Mouse (Mus musculus): ENCODE measurements around the gene Timm17a.

The Timm17a gene

GRCm38 (mm10) chr1:135313284-135314031, at the start of gene Timm17a:
Timm17a (minus strand) TSS chr1:135313778.
- DNase-seq (ENCODE audit: extremely low spot score, low read depth, low spot score): peak; percentile 67

- DNase-seq (ENCODE audit: extremely low spot score, low read depth, low spot score): no peak
Observed at GRCm38 (mm10) chr1:135362115-135362514, 48.5 kb upstream of the Timm17a start.

- DNase-seq (ENCODE audit: extremely low spot score, low read depth, low spot score): no peak
Observed at GRCm38 (mm10) chr1:135361491-135361890, 47.9 kb upstream of the Timm17a start.

- DNase-seq (ENCODE audit: extremely low spot score, low read depth, low spot score): no peak
Observed at GRCm38 (mm10) chr1:135359071-135359470, 45.5 kb upstream of the Timm17a start.

GRCm38 (mm10) chr1:135351953-135352352, 38.4 kb upstream of the Timm17a start:
- no peak for DNase-seq (ENCODE audit: extremely low spot score, low read depth, low spot score)

GRCm38 (mm10) chr1:135347498-135348169, 34.1 kb upstream of the Timm17a start:
- no peak for DNase-seq (ENCODE audit: extremely low spot score, low read depth, low spot score)

GRCm38 (mm10) chr1:135346891-135347290, 33.3 kb upstream of the Timm17a start:
- DNase-seq (ENCODE audit: extremely low spot score, low read depth, low spot score): no peak

- no peak for DNase-seq (ENCODE audit: extremely low spot score, low read depth, low spot score)
Observed at GRCm38 (mm10) chr1:135344026-135344425, 30.4 kb upstream of the Timm17a start.

GRCm38 (mm10) chr1:135341947-135342346, 28.4 kb upstream of the Timm17a start:
- DNase-seq (ENCODE audit: extremely low spot score, low read depth, low spot score): no peak

GRCm38 (mm10) chr1:135330578-135330977, 17.0 kb upstream of the Timm17a start:
- DNase-seq (ENCODE audit: extremely low spot score, low read depth, low spot score): no peak

- DNase-seq (ENCODE audit: extremely low spot score, low read depth, low spot score): no peak
Observed at GRCm38 (mm10) chr1:135328368-135328767, 14.8 kb upstream of the Timm17a start.

- no peak for DNase-seq (ENCODE audit: extremely low spot score, low read depth, low spot score)
Observed at GRCm38 (mm10) chr1:135325934-135326333, 12.4 kb upstream of the Timm17a start.

GRCm38 (mm10) chr1:135324571-135324970, 11.0 kb upstream of the Timm17a start, which contains the start of gene Lmod1:
Lmod1 (plus strand) TSS chr1:135324807.
- DNase-seq (ENCODE audit: extremely low spot score, low read depth, low spot score): peak; percentile 35

GRCm38 (mm10) chr1:135323367-135323901, 9.9 kb upstream of the Timm17a start:
- no peak for DNase-seq (ENCODE audit: extremely low spot score, low read depth, low spot score)

GRCm38 (mm10) chr1:135312201-135312600, 1.4 kb downstream of the Timm17a start:
- no peak for DNase-seq (ENCODE audit: extremely low spot score, low read depth, low spot score)

- no peak for DNase-seq (ENCODE audit: extremely low spot score, low read depth, low spot score)
Observed at GRCm38 (mm10) chr1:135311356-135311755, 2.2 kb downstream of the Timm17a start.

- DNase-seq (ENCODE audit: extremely low spot score, low read depth, low spot score): no peak
Observed at GRCm38 (mm10) chr1:135290908-135291307, 22.7 kb downstream of the Timm17a start.

- no peak for DNase-seq (ENCODE audit: extremely low spot score, low read depth, low spot score)
Observed at GRCm38 (mm10) chr1:135286311-135286710, 27.3 kb downstream of the Timm17a start.

- DNase-seq (ENCODE audit: extremely low spot score, low read depth, low spot score): no peak
Observed at GRCm38 (mm10) chr1:135283826-135284291, 29.7 kb downstream of the Timm17a start, which contains the start of gene Rnpep. Rnpep (minus strand) TSS chr1:135284084.

GRCm38 (mm10) chr1:135283287-135283825, 30.2 kb downstream of the Timm17a start:
- no peak for DNase-seq (ENCODE audit: extremely low spot score, low read depth, low spot score)

- DNase-seq (ENCODE audit: extremely low spot score, low read depth, low spot score): peak; percentile 12
Observed at GRCm38 (mm10) chr1:135282536-135283286, 30.9 kb downstream of the Timm17a start.
